Mouse (Mus musculus): Measurements from ENCODE around the gene Get4.

Gene Get4

GRCm38 (mm10) chr5:139283460-139284180 lies 31.5 kb downstream of the Get4 start:
- DNase-seq (ENCODE audit: low read depth, low spot score) = peak; percentile 81

GRCm38 (mm10) chr5:139285383-139286067 lies 33.4 kb downstream of the Get4 start:
- DNase-seq (ENCODE audit: low read depth, low spot score) = peak; percentile 45

GRCm38 (mm10) chr5:139286142-139286941 lies 34.2 kb downstream of the Get4 start:
- no peak for DNase-seq (ENCODE audit: low read depth, low spot score)

GRCm38 (mm10) chr5:139287099-139287498 lies 35.0 kb downstream of the Get4 start:
- DNase-seq (ENCODE audit: low read depth, low spot score) = no peak

GRCm38 (mm10) chr5:139287787-139288186 lies 35.7 kb downstream of the Get4 start:
- no peak for DNase-seq (ENCODE audit: low read depth, low spot score)

GRCm38 (mm10) chr5:139288591-139288990 lies 36.5 kb downstream of the Get4 start:
- DNase-seq (ENCODE audit: low read depth, low spot score) = no peak

GRCm38 (mm10) chr5:139290467-139291259 lies 38.5 kb downstream of the Get4 start:
- no peak for DNase-seq (ENCODE audit: low read depth, low spot score)

GRCm38 (mm10) chr5:139291811-139292560 lies 39.9 kb downstream of the Get4 start:
- DNase-seq (ENCODE audit: low read depth, low spot score) = peak; percentile 78

- DNase-seq (ENCODE audit: low read depth, low spot score) = no peak
Measured at GRCm38 (mm10) chr5:139294089-139294488, 42.0 kb downstream of the Get4 start.

GRCm38 (mm10) chr5:139297092-139297491 lies 45.0 kb downstream of the Get4 start:
- DNase-seq (ENCODE audit: low read depth, low spot score) = no peak

GRCm38 (mm10) chr5:139297745-139298144 lies 45.6 kb downstream of the Get4 start:
- DNase-seq (ENCODE audit: low read depth, low spot score) = no peak

- no peak for DNase-seq (ENCODE audit: low read depth, low spot score)
Measured at GRCm38 (mm10) chr5:139302101-139302500, 50.0 kb downstream of the Get4 start.

GRCm38 (mm10) chr5:139303646-139304061 lies 51.5 kb downstream of the Get4 start:
- no peak for DNase-seq (ENCODE audit: low read depth, low spot score)

- DNase-seq (ENCODE audit: low read depth, low spot score) = no peak
Measured at GRCm38 (mm10) chr5:139309946-139310345, 57.8 kb downstream of the Get4 start.

- no peak for DNase-seq (ENCODE audit: low read depth, low spot score)
Measured at GRCm38 (mm10) chr5:139310477-139310876, 58.4 kb downstream of the Get4 start.

GRCm38 (mm10) chr5:139311822-139312221 lies 59.7 kb downstream of the Get4 start:
- DNase-seq (ENCODE audit: low read depth, low spot score) = no peak

- no peak for DNase-seq (ENCODE audit: low read depth, low spot score)
Measured at GRCm38 (mm10) chr5:139313536-139313935, 61.4 kb downstream of the Get4 start.

GRCm38 (mm10) chr5:139314941-139315642 lies 63.0 kb downstream of the Get4 start:
- DNase-seq (ENCODE audit: low read depth, low spot score) = no peak

- DNase-seq (ENCODE audit: low read depth, low spot score) = no peak
Measured at GRCm38 (mm10) chr5:139316982-139317675, 65.0 kb downstream of the Get4 start.
